Mouse (Mus musculus) stomach, embryonic 16.5 days (tissue): ENCODE results near the gene Mrgprb3. TPM values are rescaled to one million over a fixed set of nuclear protein-coding genes. Genes with fewer than 3 reads are reported as not detected.

Source experiments
- ATAC-seq: fragments of 200-750 bp; cut with Nextera tagmentation; 2 replicates; pipeline ENCODE4 v1.8.0; 2017; ENCODE audit warnings: moderate number of reproducible peaks, moderate TSS enrichment; ENCODE audit not compliant: insufficient read depth, low FRiP score
- H3K27ac ChIP-seq: fragments of 300-500 bp; sonication (generic); 2 replicates; pipeline ENCODE4 v1.5.1; 2014; ENCODE audit warnings: low read length
- H3K27me3 ChIP-seq: fragments of 300-500 bp; sonication (generic); 2 replicates; pipeline ENCODE4 v1.6.1; 2014; ENCODE audit warnings: low read length, control low read depth, mixed read lengths; ENCODE audit not compliant: control insufficient read depth, insufficient read depth
- H3K36me3 ChIP-seq: fragments of 300-500 bp; sonication (generic); 2 replicates; pipeline ENCODE4 v1.6.1; 2014; ENCODE audit warnings: low read length; ENCODE audit not compliant: control insufficient read depth, insufficient read depth
- H3K4me1 ChIP-seq: fragments of 300-500 bp; sonication (generic); 2 replicates; pipeline ENCODE4 v1.6.1; 2014; ENCODE audit warnings: low read length, control low read depth, mixed read lengths; ENCODE audit not compliant: control insufficient read depth, insufficient read depth
- H3K4me2 ChIP-seq: fragments of 300-500 bp; sonication (generic); 2 replicates; pipeline ENCODE4 v1.6.1; 2014; ENCODE audit warnings: low read depth, low read length, mixed read lengths
- H3K4me3 ChIP-seq: fragments of 300-500 bp; sonication (generic); replicated peaks from 2 replicates; pipeline ENCODE4 v1.5.1; 2014; ENCODE audit warnings: mild to moderate bottlenecking, low read length
- H3K9ac ChIP-seq: fragments of 300-500 bp; sonication (generic); 2 replicates; pipeline ENCODE4 v1.6.1; 2014; ENCODE audit warnings: low read length
- H3K9me3 ChIP-seq: fragments of 300-500 bp; sonication (generic); replicated peaks from 2 replicates; pipeline ENCODE4 v1.6.1; 2016; ENCODE audit warnings: low read length, control low read depth; ENCODE audit not compliant: control insufficient read depth
- WGBS: fragments of 180-500 bp; shearing (Covaris S2); extraction: QIAGEN DNeasy Blood & Tissue Kit; methylation state at CpG from one replicate; pipeline ENCODE4 v1.1.7; 2014; 5-methylcytosine and 5-hydroxymethylcytosine counted together
- polyA plus RNA-seq: library from polyadenylated mRNA; unstranded; fragments of >200 nt; fragmentation: Nextera tagmentation; extraction: Ambion mirVana; gene quantifications from 2 replicates; pipeline ENCODE4 v1.2.1, GENCODE M21; 2015

Mrgprb3 gene
- polyA plus RNA-seq, result not detected in 2 replicates

DNA sequence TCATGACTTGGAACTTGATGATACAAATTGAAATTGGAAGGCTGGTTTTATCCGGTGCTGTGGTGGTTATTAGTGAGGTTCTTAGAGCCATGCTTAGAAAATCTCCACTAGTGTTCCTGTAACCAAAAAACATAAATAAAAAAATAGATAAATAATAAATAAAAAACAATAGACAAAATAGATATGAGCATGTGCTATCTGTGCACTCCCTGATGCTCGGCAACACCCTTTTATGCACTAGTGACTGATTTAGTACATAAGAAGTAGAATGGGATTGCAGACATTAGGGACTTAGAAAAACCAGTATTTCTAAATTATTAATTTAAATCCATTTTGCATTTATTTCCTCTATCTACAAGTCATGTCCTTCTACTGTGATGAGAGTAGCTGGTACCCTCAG lies at the start of gene Mrgprb3:
Mrgprb3 (minus strand) TSS at position 101 of the 400 bp plus-strand sequence.
- no peak within 1 kb of the TSS for H3K27ac ChIP-seq
- H3K4me2 ChIP-seq, result no peak within 1 kb of the TSS
- no peak for ATAC-seq
- 91% methylated on average over 2 of the region's 2 CpGs for WGBS
- H3K27me3 ChIP-seq, result no peaks in the 10 kb centered on the region
- no peaks in the 10 kb centered on the region for H3K36me3 ChIP-seq
- no peak within 1 kb of the TSS for H3K9ac ChIP-seq
- H3K4me3 ChIP-seq, result no peak within 1 kb of the TSS
- no peaks in the 10 kb centered on the region for H3K4me1 ChIP-seq
- no peaks in the 10 kb centered on the region for H3K9me3 ChIP-seq

Other genes starting within 250 kb of the Mrgprb3 start
- not detected in 2 replicates for gene Mrgprb1, start 187.5 kb downstream of the Mrgprb3 start, polyA plus RNA-seq
- gene Mrgprx2, start 144.5 kb downstream of the Mrgprb3 start, polyA plus RNA-seq, result not detected in 2 replicates
- gene Mrgprb2, start 85.7 kb downstream of the Mrgprb3 start, polyA plus RNA-seq, result 0.08 TPM in 1 of 2 replicates, not detected in the other
- 43.3 and 48.4 TPM in 2 replicates for gene Zdhhc13, start 145.2 kb upstream of the Mrgprb3 start, polyA plus RNA-seq
- 1.7 and 35.0 TPM in 2 replicates for gene Csrp3, start 204.2 kb upstream of the Mrgprb3 start, polyA plus RNA-seq
- 19.9 and 20.9 TPM in 2 replicates for gene E2f8, start 237.8 kb upstream of the Mrgprb3 start, polyA plus RNA-seq